Comparison of ENCODE assay signal across 9 mouse cellular contexts in genomic region chr4:154634470-154635240, GRCm38 (mm10). TPM values are rescaled to one million over a fixed set of nuclear protein-coding genes. Genes with fewer than 3 reads are reported as not detected.
DNase-seq lines count a peak whose midpoint lies in the region; ATAC-seq lines count a peak whose summit lies in the region.
"Had no signal": no experiment of that assay in that cellular context is flagged by ENCODE, and none has a peak within 500 bp of the region (broad histone marks: within the 10 kb centered on the region; RNA-seq: fewer than 3 reads in every experiment).

No protein-coding gene starts in this region.

- no peaks in the 10 kb centered on the region for H3K36me3 ChIP-seq in forebrain, embryonic 11.5 days (ENCODE audit: control insufficient read depth, insufficient read depth, low read length)
- no peaks in the 10 kb centered on the region for H3K36me3 ChIP-seq in intestine, embryonic 16.5 days (ENCODE audit: control insufficient read depth, insufficient read depth, low read length)
- no peaks in the 10 kb centered on the region for H3K36me3 ChIP-seq in midbrain, embryonic 14.5 days (ENCODE audit: control insufficient read depth, insufficient read depth, low read length)

- peak; percentile 49 for DNase-seq in kidney, adult 18-20 months
- no peak for DNase-seq in kidney, postnatal 25 days
- no peak for DNase-seq in forebrain, embryonic 11.5 days (ENCODE audit: low spot score)
- peak; percentile 50 for DNase-seq in midbrain, embryonic 14.5 days
- DNase-seq in cerebellum, adult 9-11 months, result no peak
- DNase-seq in adrenal gland, postnatal 14 days, result no peak
- no peak for DNase-seq in T-cell, adult 2 months (ENCODE audit: low spot score)

- peak overlapping the region; percentile 94 for H3K27ac ChIP-seq in forebrain, embryonic 11.5 days (ENCODE audit: low read depth, low read length)
- H3K27ac ChIP-seq in intestine, embryonic 16.5 days (ENCODE audit: low read length), result peak overlapping the region; percentile 90
- H3K27ac ChIP-seq in midbrain, embryonic 14.5 days (replicated peaks; ENCODE audit: low read depth, low read length), result no peak overlapping the region

- H3K4me1 ChIP-seq in forebrain, embryonic 11.5 days (replicated peaks; ENCODE audit: control insufficient read depth, insufficient read depth, low read length), result peaks cover 25% of the 10 kb centered on the region
- peaks cover 31% of the 10 kb centered on the region for H3K4me1 ChIP-seq in intestine, embryonic 16.5 days (ENCODE audit: control insufficient read depth, insufficient read depth, low read length)
- peaks cover 3% of the 10 kb centered on the region for H3K4me1 ChIP-seq in midbrain, embryonic 14.5 days (ENCODE audit: control insufficient read depth, insufficient read depth, low read length)

- H3K4me3 ChIP-seq in forebrain, embryonic 11.5 days (ENCODE audit: low read depth, low read length), result peak overlapping the region; percentile 78
- peak overlapping the region; percentile 79 for H3K4me3 ChIP-seq in intestine, embryonic 16.5 days (ENCODE audit: low read length)
- H3K4me3 ChIP-seq in midbrain, embryonic 14.5 days (replicated peaks; ENCODE audit: low read depth, low read length), result peak overlapping the region; percentile 41

- peak overlapping the region; percentile 96 for H3K9ac ChIP-seq in forebrain, embryonic 11.5 days (ENCODE audit: low read length)
- peak overlapping the region; percentile 87 for H3K9ac ChIP-seq in intestine, embryonic 16.5 days (ENCODE audit: low read depth, low read length)
- peak overlapping the region; percentile 56; the same call in 1 of the 2 replicates for H3K9ac ChIP-seq in midbrain, embryonic 14.5 days (replicated peaks; ENCODE audit: low read length)

- no peak for ATAC-seq in forebrain, embryonic 11.5 days (replicated peaks; ENCODE audit: low FRiP score)
- no peak for ATAC-seq in intestine, embryonic 16.5 days
- no peak for ATAC-seq in midbrain, embryonic 14.5 days (ENCODE audit: low FRiP score, low TSS enrichment)

- H3K4me2 ChIP-seq in forebrain, embryonic 11.5 days (ENCODE audit: low read depth, low read length, severe bottlenecking), result peak overlapping the region; percentile 93
- H3K4me2 ChIP-seq in intestine, embryonic 16.5 days (ENCODE audit: low read depth, low read length), result peak overlapping the region; percentile 91
- H3K4me2 ChIP-seq in midbrain, embryonic 14.5 days (ENCODE audit: low read length), result peak overlapping the region; percentile 64

- WGBS in forebrain, embryonic 11.5 days, result 4% methylated on average over 44 of the region's 44 CpGs
- WGBS in intestine, embryonic 16.5 days, result 21% methylated on average over 44 of the region's 44 CpGs
- WGBS in midbrain, embryonic 14.5 days, result 9% methylated on average over 44 of the region's 44 CpGs

- H3K27me3 ChIP-seq in forebrain, embryonic 11.5 days (ENCODE audit: control insufficient read depth, insufficient read depth, low read length), result peaks cover 25% of the 10 kb centered on the region
- H3K27me3 ChIP-seq in intestine, embryonic 16.5 days (replicated peaks; ENCODE audit: control insufficient read depth, insufficient read depth, low read length), result peaks cover 58% of the 10 kb centered on the region
- peaks cover 88% of the 10 kb centered on the region for H3K27me3 ChIP-seq in midbrain, embryonic 14.5 days (ENCODE audit: control insufficient read depth, insufficient read depth, low read length)

- no peaks in the 10 kb centered on the region for H3K9me3 ChIP-seq in forebrain, embryonic 11.5 days (ENCODE audit: control insufficient read depth, low read length)
- H3K9me3 ChIP-seq in intestine, embryonic 16.5 days (ENCODE audit: control insufficient read depth, low read length), result no peaks in the 10 kb centered on the region
- H3K9me3 ChIP-seq in midbrain, embryonic 14.5 days (ENCODE audit: control insufficient read depth, low read length), result no peaks in the 10 kb centered on the region

RNA-seq across cellular contexts. Expression of gene Prdm16, which starts 2.0 kb away (rescaled TPM):
- 44.7 and 49.3 TPM in 2 replicates for polyA plus RNA-seq in forebrain, embryonic 11.5 days (2014; fragmentation: Nextera tagmentation; extraction: Ambion mirVana)
- polyA plus RNA-seq in intestine, embryonic 16.5 days (2015; fragmentation: Nextera tagmentation; extraction: Ambion mirVana), result 15.2 and 17.6 TPM in 2 replicates
- 5.2 and 10.1 TPM in 2 replicates for polyA plus RNA-seq in midbrain, embryonic 14.5 days (2014; fragmentation: Nextera tagmentation; extraction: Ambion mirVana)
- total RNA-seq in adrenal gland, postnatal 14 days (2021), result 10.2 and 12.7 TPM in 2 replicates

RNA-seq across cellular contexts. Expression of gene Actrt2, which starts 33.0 kb away (rescaled TPM):
- not detected in 2 replicates for polyA plus RNA-seq in forebrain, embryonic 11.5 days (2014; fragmentation: Nextera tagmentation; extraction: Ambion mirVana)
- not detected in 2 replicates for polyA plus RNA-seq in intestine, embryonic 16.5 days (2015; fragmentation: Nextera tagmentation; extraction: Ambion mirVana)
- not detected in 2 replicates for polyA plus RNA-seq in midbrain, embryonic 14.5 days (2014; fragmentation: Nextera tagmentation; extraction: Ambion mirVana)
- total RNA-seq in adrenal gland, postnatal 14 days (2021), result not detected in 2 replicates
- total RNA-seq: hematopoietic stem cell, adult 5-6 weeks had no signal

Comparison
In these comparisons a context has a peak if more than half of its experiments do, and no peak if none do; other contexts are left out.
1. DNase-seq: peak in kidney, adult 18-20 months (single experiment) and midbrain, embryonic 14.5 days (single experiment); none in kidney, postnatal 25 days (0 of 2), forebrain, embryonic 11.5 days (single experiment), cerebellum, adult 9-11 months (single experiment), adrenal gland, postnatal 14 days (single experiment) and T-cell, adult 2 months (single experiment).
2. Peak in every context shown above with its lines, with median percentiles within 50 percentile points of each other: H3K4me2 ChIP-seq, H3K4me3 ChIP-seq and H3K9ac ChIP-seq.